Mouse (Mus musculus) C2C12 (cell line): ENCODE data around the gene Eid2b.

Source experiments
- CEBPB ChIP-seq: IDR thresholded peaks from one replicate; pipeline ENCODE4 v1.6.1; 2011; ENCODE audit warnings: low read depth, mild to moderate bottlenecking, control low read depth, moderate library complexity
- CTCF ChIP-seq: IDR thresholded peaks from one replicate; pipeline ENCODE4 v1.5.1; 2011; ENCODE audit not compliant: control insufficient read depth, insufficient read depth, insufficient read length
- MAX ChIP-seq: IDR thresholded peaks from one replicate; pipeline ENCODE4 v1.6.1; 2011; ENCODE audit warnings: mild to moderate bottlenecking, control low read depth
- MYOD1 ChIP-seq: IDR thresholded peaks from one replicate; pipeline ENCODE4 v1.6.1; 2011; ENCODE audit warnings: low read depth; ENCODE audit not compliant: control insufficient read depth, insufficient read length
- MYOG ChIP-seq: IDR thresholded peaks from one replicate; pipeline ENCODE4 v1.6.1; 2011; ENCODE audit not compliant: control insufficient read depth, insufficient read length; ENCODE audit errors: extremely low read depth
- USF1 ChIP-seq: IDR thresholded peaks from one replicate; pipeline ENCODE4 v1.6.1; 2011; ENCODE audit warnings: low read depth, mild to moderate bottlenecking, control low read depth, moderate library complexity

DNA sequence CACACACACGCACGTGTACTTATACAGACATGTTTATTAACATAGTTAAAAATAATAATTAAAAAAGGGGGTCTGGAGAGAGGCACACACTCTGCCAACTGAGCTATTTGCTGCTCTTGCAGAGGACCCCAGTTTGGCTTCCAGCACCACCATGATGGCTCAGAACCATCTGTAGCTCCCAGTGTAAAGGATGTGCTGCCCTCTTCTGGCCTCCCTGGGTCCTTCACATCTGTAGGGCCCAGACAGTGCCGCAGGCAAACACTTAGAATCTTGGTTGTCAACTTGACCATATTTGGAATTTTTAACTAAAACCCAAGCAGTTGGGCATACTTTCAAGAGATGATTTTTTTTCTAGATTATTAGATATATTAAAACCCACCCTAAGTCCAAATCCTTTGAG, 28.6 kb upstream of the Eid2b start:
- TF ChIP-seq CTCF (no peak), USF1 (no peak), MYOD1 (no peak), MYOG (no peak), MAX (no peak), CEBPB (no peak)
